Mouse (Mus musculus): Measurements from ENCODE around the gene Ikzf4. TPM values are rescaled to one million over a fixed set of nuclear protein-coding genes. Genes with fewer than 3 reads are reported as not detected.

Ikzf4 gene
- polyA plus RNA-seq, 2 experiments = 0.05 to 0.18 TPM

- Histone ChIP-seq H3K9ac (replicated peaks) (no peak overlapping the region; the same call in 1 of the 2 replicates), H3K27me3 (ENCODE audit: control insufficient read depth, insufficient read depth, low read length) (no peaks in the 10 kb centered on the region; the same call in 1 of the 2 replicates), H3K4me1 (replicated peaks; ENCODE audit: control insufficient read depth in 2 of 2, insufficient read depth in 2 of 2, low read length in 1 of 2) (peaks cover 33 to 36% of the 10 kb centered on the region in 2 experiments), H3K9me3 (ENCODE audit: control insufficient read depth, low read length) (no peaks in the 10 kb centered on the region), H3K4me3 (ENCODE audit: insufficient read depth in 1 of 2, low read depth in 2 of 2, low read length in 2 of 2) (no peak overlapping the region), H3K4me2 (ENCODE audit: low read depth) (no peak overlapping the region), H3K27ac (peak overlapping the region; percentile 35), H3K36me3 (replicated peaks; ENCODE audit: control insufficient read depth, insufficient read depth, low read depth) (no peaks in the 10 kb centered on the region)
- DNase-seq (ENCODE audit: low read depth in 3 of 3, low spot score in 3 of 3) (no peak), ATAC-seq (ENCODE audit: insufficient read depth) (no peak)
- TF ChIP-seq EP300 (IDR thresholded peaks at IDR 0.05; ENCODE audit: low read depth) (no peak), CTCF (IDR thresholded peaks at IDR 0.05; ENCODE audit: low read depth) (no peak)
- WGBS (ENCODE audit: insufficient replicate concordance) = 17% methylated on average over 5 of the region's 5 CpGs
Measured at GRCm38 (mm10) chr10:128663441-128664220, 17.8 kb upstream of the Ikzf4 start.

- TF ChIP-seq CTCF (IDR thresholded peaks at IDR 0.05; ENCODE audit: low read depth) (no peak), EP300 (IDR thresholded peaks at IDR 0.05; ENCODE audit: low read depth) (no peak)
- Histone ChIP-seq H3K9me3 (ENCODE audit: control insufficient read depth, low read length) (no peaks in the 10 kb centered on the region), H3K27me3 (ENCODE audit: control insufficient read depth, insufficient read depth, low read length) (no peaks in the 10 kb centered on the region), H3K4me1 (replicated peaks; ENCODE audit: control insufficient read depth in 2 of 2, insufficient read depth in 2 of 2, low read length in 1 of 2) (peaks cover 33% of the 10 kb centered on the region in 2 experiments), H3K4me2 (ENCODE audit: low read depth) (no peak overlapping the region), H3K4me3 (ENCODE audit: insufficient read depth in 1 of 2, low read depth in 2 of 2, low read length in 2 of 2) (no peak overlapping the region), H3K9ac (replicated peaks) (no peak overlapping the region), H3K27ac (no peak overlapping the region), H3K36me3 (replicated peaks; ENCODE audit: control insufficient read depth, insufficient read depth, low read depth) (no peaks in the 10 kb centered on the region)
- DNase-seq (ENCODE audit: low read depth in 3 of 3, low spot score in 3 of 3) (no peak), ATAC-seq (ENCODE audit: insufficient read depth) (no peak)
Measured at GRCm38 (mm10) chr10:128662465-128662864, 16.7 kb upstream of the Ikzf4 start.

GRCm38 (mm10) chr10:128659490-128659889, 13.7 kb upstream of the Ikzf4 start:
- peaks cover 21 to 31% of the 10 kb centered on the region in 2 experiments for H3K4me1 ChIP-seq (replicated peaks; ENCODE audit: control insufficient read depth in 2 of 2, insufficient read depth in 2 of 2, low read length in 1 of 2)
- H3K9ac ChIP-seq (replicated peaks) = no peak overlapping the region
- no peaks in the 10 kb centered on the region for H3K9me3 ChIP-seq (ENCODE audit: control insufficient read depth, low read length)
- DNase-seq (ENCODE audit: low read depth in 3 of 3, low spot score in 3 of 3) (no peak), ATAC-seq (ENCODE audit: insufficient read depth) (no peak)
- H3K27ac ChIP-seq = no peak overlapping the region
- TF ChIP-seq EP300 (IDR thresholded peaks at IDR 0.05; ENCODE audit: low read depth) (no peak), CTCF (IDR thresholded peaks at IDR 0.05; ENCODE audit: low read depth) (no peak)
- H3K36me3 ChIP-seq (replicated peaks; ENCODE audit: control insufficient read depth, insufficient read depth, low read depth) = no peaks in the 10 kb centered on the region
- no peak overlapping the region for H3K4me3 ChIP-seq (ENCODE audit: insufficient read depth in 1 of 2, low read depth in 2 of 2, low read length in 2 of 2)
- H3K27me3 ChIP-seq (ENCODE audit: control insufficient read depth, insufficient read depth, low read length) = no peaks in the 10 kb centered on the region
- H3K4me2 ChIP-seq (ENCODE audit: low read depth) = no peak overlapping the region
- 52% methylated on average over 9 of the region's 9 CpGs for WGBS (ENCODE audit: insufficient replicate concordance)

GRCm38 (mm10) chr10:128657844-128658243, 12.1 kb upstream of the Ikzf4 start:
- WGBS (ENCODE audit: insufficient replicate concordance) = 52% methylated on average over 9 of the region's 9 CpGs
- no peak for ATAC-seq (ENCODE audit: insufficient read depth)
- H3K27ac ChIP-seq = no peak overlapping the region
- H3K9me3 ChIP-seq (ENCODE audit: control insufficient read depth, low read length) = no peaks in the 10 kb centered on the region
- H3K27me3 ChIP-seq (ENCODE audit: control insufficient read depth, insufficient read depth, low read length) = no peaks in the 10 kb centered on the region; the same call in 1 of the 2 replicates
- no peak overlapping the region for H3K4me3 ChIP-seq (ENCODE audit: insufficient read depth in 1 of 2, low read depth in 2 of 2, low read length in 2 of 2)
- peaks cover 7 to 15% of the 10 kb centered on the region in 2 experiments for H3K4me1 ChIP-seq (replicated peaks; ENCODE audit: control insufficient read depth in 2 of 2, insufficient read depth in 2 of 2, low read length in 1 of 2)
- no peak overlapping the region for H3K9ac ChIP-seq (replicated peaks)
- DNase-seq (ENCODE audit: low read depth in 3 of 3, low spot score in 3 of 3) = no peak
- no peaks in the 10 kb centered on the region for H3K36me3 ChIP-seq (replicated peaks; ENCODE audit: control insufficient read depth, insufficient read depth, low read depth)
- no peak for TF ChIP-seq EP300 (IDR thresholded peaks at IDR 0.05; ENCODE audit: low read depth)
- TF ChIP-seq CTCF (IDR thresholded peaks at IDR 0.05; ENCODE audit: low read depth) = no peak
- no peak overlapping the region for H3K4me2 ChIP-seq (ENCODE audit: low read depth)

GRCm38 (mm10) chr10:128656731-128657130, 10.9 kb upstream of the Ikzf4 start:
- ATAC-seq (ENCODE audit: insufficient read depth) = no peak
- Histone ChIP-seq H3K27ac (no peak overlapping the region), H3K36me3 (replicated peaks; ENCODE audit: control insufficient read depth, insufficient read depth, low read depth) (no peaks in the 10 kb centered on the region), H3K9me3 (ENCODE audit: control insufficient read depth, low read length) (no peaks in the 10 kb centered on the region), H3K4me2 (ENCODE audit: low read depth) (no peak overlapping the region), H3K4me1 (replicated peaks; ENCODE audit: control insufficient read depth in 2 of 2, insufficient read depth in 2 of 2, low read length in 1 of 2) (peaks cover 4 to 10% of the 10 kb centered on the region in 2 experiments), H3K9ac (replicated peaks) (no peak overlapping the region), H3K27me3 (ENCODE audit: control insufficient read depth, insufficient read depth, low read length) (no peaks in the 10 kb centered on the region; the same call in 1 of the 2 replicates), H3K4me3 (ENCODE audit: insufficient read depth in 1 of 2, low read depth in 2 of 2, low read length in 2 of 2) (no peak overlapping the region)
- DNase-seq (ENCODE audit: low read depth in 3 of 3, low spot score in 3 of 3) = no peak
- TF ChIP-seq CTCF (IDR thresholded peaks at IDR 0.05; ENCODE audit: low read depth) (no peak), EP300 (IDR thresholded peaks at IDR 0.05; ENCODE audit: low read depth) (no peak)
- 73% methylated on average over 1 of the region's 1 CpGs for WGBS (ENCODE audit: insufficient replicate concordance)

Measured in liver, embryonic 14.5 days (tissue).